Mouse (Mus musculus): Measurements from ENCODE around the gene Fam71a. TPM values are rescaled to one million over a fixed set of nuclear protein-coding genes. Genes with fewer than 3 reads are reported as not detected.

Fam71a gene
- polyA plus RNA-seq (2014; fragmentation: Nextera tagmentation; extraction: Ambion mirVana): not detected in 2 replicates

DNA sequence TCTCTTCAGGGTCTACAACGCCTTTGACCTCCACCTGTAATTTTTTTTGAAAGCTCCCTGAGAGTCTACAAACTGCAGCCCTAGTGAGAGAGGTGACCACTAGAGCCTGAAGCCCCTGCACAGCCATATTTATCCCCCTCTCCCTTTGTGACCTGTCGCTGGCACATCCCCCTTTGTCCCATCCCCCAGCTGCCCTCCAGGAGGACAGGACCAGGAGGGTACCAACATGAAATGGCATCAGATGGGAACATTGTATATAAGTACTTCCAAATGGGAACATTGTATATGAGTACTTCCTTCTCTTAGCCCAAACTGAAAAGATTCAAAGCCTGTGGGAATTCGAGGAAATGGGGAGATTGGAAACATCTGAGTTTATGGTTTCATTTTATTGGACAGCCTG, at the start of gene Fam71a:
Gene Fam71a, minus strand, starts transcription at position 101 of the 400 bp plus-strand sequence.
- no peaks in the 10 kb centered on the region for H3K9me3 ChIP-seq (ENCODE audit: control insufficient read depth, low read length)
- no peak within 1 kb of the TSS for H3K4me2 ChIP-seq (ENCODE audit: low read depth, severe bottlenecking)
- H3K4me3 ChIP-seq (ENCODE audit: low read depth, low read length): no peak within 1 kb of the TSS
- H3K27ac ChIP-seq (replicated peaks; ENCODE audit: low read depth, low read length): no peak within 1 kb of the TSS
- H3K36me3 ChIP-seq (ENCODE audit: control insufficient read depth, insufficient read depth, low read length): no peaks in the 10 kb centered on the region
- WGBS: 75% methylated on average over 3 of the region's 3 CpGs
- no peaks in the 10 kb centered on the region for H3K27me3 ChIP-seq (ENCODE audit: control insufficient read depth, insufficient read depth, low read length)
- DNase-seq (ENCODE audit: low spot score) (no peak), ATAC-seq (ENCODE audit: insufficient number of reproducible peaks, low FRiP score, low TSS enrichment, low read depth) (no peak)
- H3K4me1 ChIP-seq (ENCODE audit: control insufficient read depth, insufficient read depth, low read length): no peaks in the 10 kb centered on the region
- no peak within 1 kb of the TSS for H3K9ac ChIP-seq (ENCODE audit: low read length)

DNA sequence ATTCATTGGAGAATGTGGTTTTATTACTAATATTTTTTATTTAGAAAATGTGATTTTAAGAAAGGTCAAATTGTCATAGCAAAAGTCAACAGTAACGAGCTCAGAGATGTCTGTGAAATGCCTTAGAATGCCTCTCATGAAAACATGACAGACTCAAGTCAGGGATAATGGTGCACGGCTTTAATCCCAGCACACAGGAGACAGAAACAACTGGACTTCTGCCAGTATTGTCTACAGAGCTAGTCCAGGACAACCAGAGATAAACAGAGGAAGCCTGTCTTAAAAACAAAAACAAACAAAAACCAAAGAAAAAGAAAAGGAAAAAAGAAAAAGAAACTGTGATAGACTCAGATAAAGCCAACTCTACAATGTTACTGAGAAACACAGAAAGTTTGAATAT, 46.5 kb upstream of the Fam71a start:
- Histone ChIP-seq H3K9me3 (ENCODE audit: control insufficient read depth, low read length) (no peaks in the 10 kb centered on the region), H3K4me3 (ENCODE audit: low read depth, low read length) (no peak overlapping the region), H3K9ac (ENCODE audit: low read length) (no peak overlapping the region), H3K4me2 (ENCODE audit: low read depth, severe bottlenecking) (no peak overlapping the region), H3K27ac (replicated peaks; ENCODE audit: low read depth, low read length) (no peak overlapping the region), H3K27me3 (ENCODE audit: control insufficient read depth, insufficient read depth, low read length) (no peaks in the 10 kb centered on the region), H3K4me1 (ENCODE audit: control insufficient read depth, insufficient read depth, low read length) (no peaks in the 10 kb centered on the region), H3K36me3 (ENCODE audit: control insufficient read depth, insufficient read depth, low read length) (no peaks in the 10 kb centered on the region)
- ATAC-seq (ENCODE audit: insufficient number of reproducible peaks, low FRiP score, low TSS enrichment, low read depth) (no peak), DNase-seq (ENCODE audit: low spot score) (no peak)
- WGBS: 70% methylated on average over 2 of the region's 2 CpGs

DNA sequence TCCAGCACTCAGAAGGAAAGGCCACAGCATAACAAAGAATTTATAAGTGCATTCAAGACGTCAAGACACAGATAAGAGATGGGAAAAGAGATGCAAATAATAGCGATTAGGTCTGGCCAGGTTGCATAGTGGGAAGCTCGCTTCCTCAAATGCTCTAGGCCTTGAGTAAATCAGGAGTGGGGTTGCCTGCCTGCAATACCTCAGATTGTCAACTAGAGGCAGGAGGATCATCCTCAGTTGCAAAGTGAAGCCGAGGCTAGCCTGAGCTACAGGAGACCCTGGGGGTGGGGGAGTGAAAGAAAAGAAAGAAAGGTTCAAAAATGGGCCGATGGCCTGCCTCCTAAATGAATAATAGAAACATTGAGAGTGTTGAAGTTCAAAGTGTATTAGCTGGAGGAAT, 41.2 kb upstream of the Fam71a start:
- Histone ChIP-seq H3K27ac (replicated peaks; ENCODE audit: low read depth, low read length) (no peak overlapping the region), H3K27me3 (ENCODE audit: control insufficient read depth, insufficient read depth, low read length) (no peaks in the 10 kb centered on the region), H3K9me3 (ENCODE audit: control insufficient read depth, low read length) (no peaks in the 10 kb centered on the region), H3K9ac (ENCODE audit: low read length) (no peak overlapping the region), H3K4me1 (ENCODE audit: control insufficient read depth, insufficient read depth, low read length) (no peaks in the 10 kb centered on the region), H3K4me3 (ENCODE audit: low read depth, low read length) (no peak overlapping the region), H3K4me2 (ENCODE audit: low read depth, severe bottlenecking) (no peak overlapping the region), H3K36me3 (ENCODE audit: control insufficient read depth, insufficient read depth, low read length) (no peaks in the 10 kb centered on the region)
- ATAC-seq (ENCODE audit: insufficient number of reproducible peaks, low FRiP score, low TSS enrichment, low read depth) (no peak), DNase-seq (ENCODE audit: low spot score) (no peak)
- 84% methylated on average over 5 of the region's 5 CpGs for WGBS

DNA sequence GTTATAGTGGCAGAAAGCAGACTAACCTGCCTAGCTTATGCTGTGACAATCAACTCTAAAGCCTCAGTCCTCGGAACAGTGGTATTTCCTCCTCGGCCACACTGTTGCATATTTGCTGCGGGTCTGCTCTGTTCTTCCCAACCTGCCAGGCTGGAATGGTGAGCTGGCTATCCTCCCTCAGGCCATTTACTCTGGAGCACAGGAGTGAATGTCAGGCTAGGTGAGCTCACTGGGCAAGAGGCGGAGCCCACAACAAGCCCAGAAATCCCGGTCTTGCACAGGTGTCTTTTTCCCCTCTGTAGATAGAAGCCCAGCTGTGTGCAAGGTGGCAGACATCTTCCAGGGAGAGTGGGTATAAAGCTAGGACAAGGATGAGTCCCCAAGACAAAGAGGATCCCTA, 40.3 kb upstream of the Fam71a start:
- no peak overlapping the region for H3K9ac ChIP-seq (ENCODE audit: low read length)
- H3K27ac ChIP-seq (replicated peaks; ENCODE audit: low read depth, low read length): no peak overlapping the region
- no peaks in the 10 kb centered on the region for H3K27me3 ChIP-seq (ENCODE audit: control insufficient read depth, insufficient read depth, low read length)
- no peaks in the 10 kb centered on the region for H3K36me3 ChIP-seq (ENCODE audit: control insufficient read depth, insufficient read depth, low read length)
- WGBS: 66% methylated on average over 5 of the region's 5 CpGs
- ATAC-seq (ENCODE audit: insufficient number of reproducible peaks, low FRiP score, low TSS enrichment, low read depth) (no peak), DNase-seq (ENCODE audit: low spot score) (no peak)
- no peaks in the 10 kb centered on the region for H3K4me1 ChIP-seq (ENCODE audit: control insufficient read depth, insufficient read depth, low read length)
- no peaks in the 10 kb centered on the region for H3K9me3 ChIP-seq (ENCODE audit: control insufficient read depth, low read length)
- H3K4me3 ChIP-seq (ENCODE audit: low read depth, low read length): no peak overlapping the region
- no peak overlapping the region for H3K4me2 ChIP-seq (ENCODE audit: low read depth, severe bottlenecking)

DNA sequence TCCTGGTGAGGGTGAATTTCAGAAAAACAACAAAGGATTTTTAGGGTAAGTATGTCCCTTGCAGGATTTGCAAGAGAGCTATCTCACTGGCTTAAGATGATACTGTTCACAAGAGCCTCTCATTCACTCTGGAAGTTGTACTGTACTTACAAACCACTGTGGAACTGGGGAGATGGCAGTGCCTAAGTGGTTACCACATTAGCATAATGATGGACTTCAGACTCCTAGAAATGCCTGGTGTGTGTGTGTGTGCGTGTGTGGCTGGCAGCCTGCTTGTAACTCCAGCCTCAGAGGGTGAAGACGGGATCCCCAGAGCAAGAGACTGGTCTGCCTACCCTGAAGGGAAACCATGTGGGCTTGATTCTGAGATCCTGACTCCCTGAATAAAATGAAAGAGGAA, 38.9 kb upstream of the Fam71a start:
- Histone ChIP-seq H3K4me1 (ENCODE audit: control insufficient read depth, insufficient read depth, low read length) (no peaks in the 10 kb centered on the region), H3K4me2 (ENCODE audit: low read depth, severe bottlenecking) (no peak overlapping the region), H3K9me3 (ENCODE audit: control insufficient read depth, low read length) (no peaks in the 10 kb centered on the region), H3K9ac (ENCODE audit: low read length) (no peak overlapping the region), H3K36me3 (ENCODE audit: control insufficient read depth, insufficient read depth, low read length) (no peaks in the 10 kb centered on the region), H3K4me3 (ENCODE audit: low read depth, low read length) (no peak overlapping the region), H3K27me3 (ENCODE audit: control insufficient read depth, insufficient read depth, low read length) (no peaks in the 10 kb centered on the region), H3K27ac (replicated peaks; ENCODE audit: low read depth, low read length) (no peak overlapping the region)
- WGBS: 71% methylated on average over 2 of the region's 2 CpGs
- ATAC-seq (ENCODE audit: insufficient number of reproducible peaks, low FRiP score, low TSS enrichment, low read depth): no peak
- no peak for DNase-seq (ENCODE audit: low spot score)

DNA sequence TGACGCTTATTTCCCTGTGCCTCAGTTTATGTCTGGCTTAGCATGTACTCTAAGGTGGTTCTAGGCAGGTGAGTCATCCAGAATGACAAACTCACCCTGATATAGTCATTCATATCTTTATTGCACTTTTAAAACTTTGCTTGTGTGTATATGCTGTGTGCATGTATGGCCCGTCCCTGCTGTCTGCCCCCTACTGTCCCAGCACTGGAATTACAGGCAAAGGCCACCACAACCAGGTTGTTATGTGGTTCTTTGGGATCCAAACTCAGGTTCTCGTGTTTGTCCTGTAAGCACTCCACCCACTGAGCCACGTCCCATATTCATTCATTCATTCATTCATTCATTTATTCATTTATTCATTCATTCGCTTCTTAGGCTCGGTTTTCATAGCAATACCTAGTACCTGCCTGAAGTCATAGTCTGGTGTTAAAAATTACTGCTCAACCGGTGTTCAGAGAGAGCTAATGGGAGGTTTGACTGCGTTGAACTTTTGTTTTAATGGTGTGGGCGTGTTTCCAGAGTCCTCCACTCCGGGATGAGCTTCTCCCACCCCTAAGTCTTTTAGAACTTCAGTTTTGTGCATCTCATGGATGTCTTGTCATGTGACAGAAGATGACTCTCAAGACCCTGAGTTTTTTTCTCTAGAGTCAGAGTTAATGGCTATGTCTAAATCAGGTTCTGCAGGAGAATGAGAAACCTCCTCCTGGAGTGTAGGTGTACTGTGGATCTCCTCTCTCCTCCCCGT, 37.8 kb upstream of the Fam71a start:
- no peaks in the 10 kb centered on the region for H3K4me1 ChIP-seq (ENCODE audit: control insufficient read depth, insufficient read depth, low read length)
- H3K27me3 ChIP-seq (ENCODE audit: control insufficient read depth, insufficient read depth, low read length): no peaks in the 10 kb centered on the region
- no peak overlapping the region for H3K4me3 ChIP-seq (ENCODE audit: low read depth, low read length)
- no peaks in the 10 kb centered on the region for H3K9me3 ChIP-seq (ENCODE audit: control insufficient read depth, low read length)
- DNase-seq (ENCODE audit: low spot score) (no peak), ATAC-seq (ENCODE audit: insufficient number of reproducible peaks, low FRiP score, low TSS enrichment, low read depth) (no peak)
- 81% methylated on average over 11 of the region's 11 CpGs for WGBS
- no peak overlapping the region for H3K27ac ChIP-seq (replicated peaks; ENCODE audit: low read depth, low read length)
- no peaks in the 10 kb centered on the region for H3K36me3 ChIP-seq (ENCODE audit: control insufficient read depth, insufficient read depth, low read length)
- no peak overlapping the region for H3K9ac ChIP-seq (ENCODE audit: low read length)
- no peak overlapping the region for H3K4me2 ChIP-seq (ENCODE audit: low read depth, severe bottlenecking)

DNA sequence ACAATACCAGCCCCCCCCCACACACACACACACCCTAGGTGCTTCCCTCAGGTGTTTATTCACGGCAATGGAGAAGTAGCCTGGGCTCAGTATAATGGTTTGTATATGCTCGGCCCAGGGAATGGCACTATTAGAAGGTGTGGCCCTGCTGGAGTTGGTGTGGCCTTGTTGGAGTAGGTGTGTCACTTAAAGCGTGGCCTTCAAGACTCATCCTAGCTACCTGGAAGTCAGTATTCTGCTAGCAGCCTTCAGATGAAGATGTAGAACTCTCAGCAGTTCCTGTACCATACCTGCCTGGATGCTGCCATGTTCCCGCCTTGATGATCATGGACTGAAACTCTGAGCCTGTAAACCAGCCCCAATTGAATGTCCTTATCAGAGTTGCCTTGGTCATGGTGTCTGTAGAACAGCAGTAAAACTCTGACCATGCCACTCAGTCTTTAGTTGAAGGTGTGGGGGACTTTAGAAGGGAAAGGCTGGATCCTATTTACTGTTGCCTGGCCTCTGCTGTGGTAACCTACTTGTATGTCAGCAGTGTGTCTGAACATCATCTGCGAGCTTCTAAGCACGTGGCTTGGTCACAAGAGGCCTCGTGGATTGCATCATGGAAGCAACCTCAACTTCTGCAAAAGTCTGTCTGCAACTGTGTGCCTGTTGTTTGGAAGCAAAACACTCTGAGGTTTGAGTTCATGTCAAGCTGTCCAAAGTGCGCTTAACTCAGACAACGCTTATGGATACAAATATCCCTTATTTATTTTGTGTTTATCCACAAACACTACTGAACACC, 36.4 kb upstream of the Fam71a start:
- H3K4me3 ChIP-seq (ENCODE audit: low read depth, low read length): no peak overlapping the region
- H3K27me3 ChIP-seq (ENCODE audit: control insufficient read depth, insufficient read depth, low read length): no peaks in the 10 kb centered on the region
- no peaks in the 10 kb centered on the region for H3K36me3 ChIP-seq (ENCODE audit: control insufficient read depth, insufficient read depth, low read length)
- H3K4me1 ChIP-seq (ENCODE audit: control insufficient read depth, insufficient read depth, low read length): no peaks in the 10 kb centered on the region
- no peaks in the 10 kb centered on the region for H3K9me3 ChIP-seq (ENCODE audit: control insufficient read depth, low read length)
- H3K27ac ChIP-seq (replicated peaks; ENCODE audit: low read depth, low read length): no peak overlapping the region
- no peak overlapping the region for H3K4me2 ChIP-seq (ENCODE audit: low read depth, severe bottlenecking)
- H3K9ac ChIP-seq (ENCODE audit: low read length): no peak overlapping the region
- WGBS: 88% methylated on average over 9 of the region's 9 CpGs
- DNase-seq (ENCODE audit: low spot score) (no peak), ATAC-seq (ENCODE audit: insufficient number of reproducible peaks, low FRiP score, low TSS enrichment, low read depth) (no peak)

DNA sequence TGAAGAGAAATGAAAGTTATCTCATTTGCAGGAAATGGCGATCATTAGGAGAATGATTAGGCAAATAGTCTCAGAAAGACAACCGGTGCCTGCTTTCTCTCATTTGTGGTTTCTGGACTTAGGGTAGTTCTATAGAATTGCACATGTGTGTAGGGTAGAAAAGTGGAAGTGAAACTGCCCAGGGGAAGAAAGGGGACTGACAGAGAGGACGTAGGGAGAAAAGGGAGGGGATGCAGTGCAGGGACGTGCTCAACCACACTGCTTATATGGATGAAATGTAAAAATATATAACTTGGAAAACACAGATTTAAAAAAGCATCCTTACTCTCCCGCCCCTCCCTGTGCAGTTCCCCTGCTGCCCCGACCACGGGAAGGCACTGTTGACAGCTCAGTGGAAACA, 33.3 kb upstream of the Fam71a start:
- H3K36me3 ChIP-seq (ENCODE audit: control insufficient read depth, insufficient read depth, low read length): no peaks in the 10 kb centered on the region
- 74% methylated on average over 7 of the region's 7 CpGs for WGBS
- H3K27ac ChIP-seq (replicated peaks; ENCODE audit: low read depth, low read length): no peak overlapping the region
- no peak overlapping the region for H3K9ac ChIP-seq (ENCODE audit: low read length)
- DNase-seq (ENCODE audit: low spot score) (no peak), ATAC-seq (ENCODE audit: insufficient number of reproducible peaks, low FRiP score, low TSS enrichment, low read depth) (no peak)
- no peak overlapping the region for H3K4me2 ChIP-seq (ENCODE audit: low read depth, severe bottlenecking)
- H3K4me1 ChIP-seq (ENCODE audit: control insufficient read depth, insufficient read depth, low read length): no peaks in the 10 kb centered on the region
- no peak overlapping the region for H3K4me3 ChIP-seq (ENCODE audit: low read depth, low read length)
- no peaks in the 10 kb centered on the region for H3K27me3 ChIP-seq (ENCODE audit: control insufficient read depth, insufficient read depth, low read length)
- no peaks in the 10 kb centered on the region for H3K9me3 ChIP-seq (ENCODE audit: control insufficient read depth, low read length)

All from limb, embryonic 11.5 days (tissue).